Mouse (Mus musculus) kidney, embryonic 14.5 days (tissue): ENCODE measurements around the gene Cep63. TPM values are rescaled to one million over a fixed set of nuclear protein-coding genes. Genes with fewer than 3 reads are reported as not detected.
A peak's percentile ranks its signal among the peaks of the same experiment; 100 is the strongest.

Experiments used
- ATAC-seq: fragments of 200-750 bp; cut with Nextera tagmentation; 2 replicates; pipeline ENCODE4 v1.8.0; 2017; ENCODE audit warnings: moderate number of reproducible peaks, mild to moderate bottlenecking, moderate TSS enrichment, moderate library complexity; ENCODE audit not compliant: low FRiP score, low TSS enrichment
- H3K27ac ChIP-seq: fragments of 300-500 bp; sonication (generic); 2 replicates; pipeline ENCODE4 v1.5.1; 2014; ENCODE audit warnings: low read depth, mild to moderate bottlenecking, low read length, moderate library complexity, mixed read lengths
- H3K27me3 ChIP-seq: fragments of 300-500 bp; sonication (generic); 2 replicates; pipeline ENCODE4 v1.6.1; 2014; ENCODE audit warnings: mild to moderate bottlenecking, low read length; ENCODE audit not compliant: control insufficient read depth, insufficient read depth
- H3K36me3 ChIP-seq: fragments of 300-500 bp; sonication (generic); 2 replicates; pipeline ENCODE4 v1.6.1; 2014; ENCODE audit warnings: low read length, mixed read lengths; ENCODE audit not compliant: control insufficient read depth, insufficient read depth
- H3K4me1 ChIP-seq: fragments of 300-500 bp; sonication (generic); 2 replicates; pipeline ENCODE4 v1.6.1; 2014; ENCODE audit warnings: low read length, mixed read lengths; ENCODE audit not compliant: control insufficient read depth, insufficient read depth
- H3K4me2 ChIP-seq: fragments of 300-500 bp; sonication (generic); replicated peaks from 2 replicates; pipeline ENCODE4 v1.6.1; 2014; ENCODE audit warnings: low read depth, mild to moderate bottlenecking, low read length
- H3K4me3 ChIP-seq: fragments of 300-500 bp; sonication (generic); 2 replicates; pipeline ENCODE4 v1.5.1; 2014; ENCODE audit warnings: mild to moderate bottlenecking, low read length
- H3K9ac ChIP-seq: fragments of 300-500 bp; sonication (generic); 2 replicates; pipeline ENCODE4 v1.6.1; 2014; ENCODE audit warnings: low read depth, mild to moderate bottlenecking, low read length, moderate library complexity
- H3K9me3 ChIP-seq: fragments of 300-500 bp; sonication (generic); 2 replicates; pipeline ENCODE4 v1.6.1; 2016; ENCODE audit warnings: low read length; ENCODE audit not compliant: control insufficient read depth
- WGBS: fragments of 180-500 bp; shearing (Covaris S2); extraction: QIAGEN DNeasy Blood & Tissue Kit; methylation state at CpG from one replicate; pipeline ENCODE4 v1.1.7; 2014; 5-methylcytosine and 5-hydroxymethylcytosine counted together
- polyA plus RNA-seq: library from polyadenylated mRNA; unstranded; fragments of >200 nt; fragmentation: Nextera tagmentation; extraction: Ambion mirVana; gene quantifications from 2 replicates; pipeline ENCODE4 v1.2.1, GENCODE M21; 2014

Gene Cep63
- polyA plus RNA-seq, 1 experiment from 2014 or later, result 51.7 TPM

DNA sequence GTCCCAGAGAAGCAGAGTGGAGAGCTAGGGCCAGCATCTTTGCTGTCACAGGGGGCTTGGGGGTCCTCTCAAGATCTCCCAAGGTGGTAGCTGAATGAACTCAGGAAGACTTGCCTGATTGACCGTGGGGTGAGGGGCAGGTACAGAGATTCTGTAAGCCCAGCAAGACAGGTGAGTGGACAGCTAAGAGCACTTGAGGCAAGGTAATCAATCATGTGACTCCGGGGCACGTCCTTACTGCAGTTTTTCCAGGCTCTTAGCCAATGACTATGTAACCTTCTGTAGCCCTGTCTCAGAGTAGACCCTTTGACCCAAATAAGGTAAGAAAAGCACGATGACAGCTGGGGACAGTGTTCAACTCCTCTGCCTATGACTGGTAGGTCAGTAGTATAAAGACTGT, 10.8 kb upstream of the Cep63 start:
- H3K9me3 ChIP-seq, result no peaks in the 10 kb centered on the region; the same call in 1 of the 2 replicates
- H3K27ac ChIP-seq, result no peak overlapping the region
- H3K4me1 ChIP-seq, result no peaks in the 10 kb centered on the region
- WGBS, result 38% methylated on average over 4 of the region's 4 CpGs
- no peak overlapping the region for H3K4me3 ChIP-seq
- no peak overlapping the region for H3K9ac ChIP-seq
- no peaks in the 10 kb centered on the region for H3K27me3 ChIP-seq
- H3K36me3 ChIP-seq, result peaks cover 7% of the 10 kb centered on the region; the same call in 1 of the 2 replicates
- ATAC-seq, result no peak
- H3K4me2 ChIP-seq, result no peak overlapping the region

DNA sequence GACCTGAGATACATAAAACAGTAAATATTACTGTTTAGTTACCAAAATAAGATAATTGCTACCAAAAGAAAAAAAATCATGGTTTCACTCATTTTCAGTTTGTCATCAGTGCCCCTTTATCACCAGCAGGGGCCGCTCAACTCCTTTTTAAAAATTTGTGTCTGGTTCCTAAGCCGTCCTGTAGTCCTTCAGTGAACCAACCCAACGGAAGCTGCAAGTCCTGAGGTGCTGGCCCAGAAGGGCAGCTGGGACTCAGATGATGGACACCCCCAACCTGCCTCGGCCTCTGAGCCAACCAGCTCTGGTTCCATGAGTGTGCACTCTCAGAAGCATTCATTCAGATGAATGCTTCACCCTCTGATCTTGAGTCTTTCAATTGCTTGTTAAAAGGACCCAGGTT, 10.2 kb upstream of the Cep63 start:
- Histone ChIP-seq H3K9me3 (no peaks in the 10 kb centered on the region; the same call in 1 of the 2 replicates), H3K9ac (no peak overlapping the region), H3K4me2 (no peak overlapping the region), H3K27ac (no peak overlapping the region), H3K36me3 (peaks cover 7% of the 10 kb centered on the region; the same call in 1 of the 2 replicates), H3K4me3 (no peak overlapping the region), H3K27me3 (no peaks in the 10 kb centered on the region), H3K4me1 (no peaks in the 10 kb centered on the region)
- 5% methylated on average over 4 of the region's 4 CpGs for WGBS
- ATAC-seq, result no peak

DNA sequence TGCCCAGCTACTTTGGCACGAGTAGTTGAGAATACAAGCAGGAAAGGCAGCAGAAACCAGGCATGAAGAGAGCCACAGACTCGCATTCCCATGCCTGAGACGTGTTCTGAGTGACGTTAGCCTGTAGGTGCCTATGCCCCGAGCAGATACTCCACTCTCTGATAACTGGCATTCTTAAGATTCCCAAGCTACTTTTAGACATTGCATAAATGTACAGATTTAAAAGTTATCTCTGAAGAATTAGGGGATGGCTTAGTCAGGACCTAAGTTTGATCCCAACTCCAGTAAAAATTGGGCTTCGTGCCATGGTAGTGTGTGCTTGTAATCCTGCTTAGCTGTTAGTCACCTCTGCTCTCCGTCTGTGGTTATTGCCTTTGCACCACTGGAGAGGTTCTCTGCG, 8.1 kb upstream of the Cep63 start:
- Histone ChIP-seq H3K27ac (no peak overlapping the region), H3K36me3 (peaks cover 7% of the 10 kb centered on the region; the same call in 1 of the 2 replicates), H3K4me2 (no peak overlapping the region), H3K9ac (no peak overlapping the region), H3K9me3 (no peaks in the 10 kb centered on the region), H3K4me3 (no peak overlapping the region), H3K4me1 (no peaks in the 10 kb centered on the region), H3K27me3 (no peaks in the 10 kb centered on the region)
- WGBS, result 88% methylated on average over 8 of the region's 8 CpGs
- no peak for ATAC-seq

DNA sequence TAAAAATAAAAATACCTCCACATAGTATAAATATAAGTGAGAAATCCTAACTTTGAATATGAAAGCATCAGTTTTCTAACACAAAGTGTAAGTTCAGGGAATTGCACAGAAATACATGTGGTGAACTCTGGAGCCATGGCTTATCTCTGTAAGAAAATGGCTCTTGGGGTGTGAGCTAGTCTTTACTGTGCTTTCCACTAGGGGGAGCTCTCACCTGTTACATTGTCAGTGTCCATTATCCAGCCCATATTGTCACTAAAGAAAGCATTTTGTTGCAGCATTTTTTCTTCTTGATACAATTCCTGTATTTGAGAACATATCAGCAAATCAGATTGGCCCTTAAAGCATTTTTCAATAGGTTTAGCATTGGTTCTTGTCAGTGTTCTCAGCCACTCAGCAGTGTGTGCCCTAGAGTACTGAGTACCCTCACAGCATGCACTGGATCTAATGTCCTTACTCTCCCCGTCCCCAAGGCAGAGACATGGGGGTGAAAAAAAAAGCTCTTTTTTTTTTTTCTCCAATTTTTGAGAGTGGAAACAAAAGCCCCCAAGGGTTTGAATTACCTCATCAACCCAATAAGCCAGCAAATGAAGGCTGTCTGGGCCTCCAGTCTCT, 6.7 kb upstream of the Cep63 start:
- Histone ChIP-seq H3K27me3 (no peaks in the 10 kb centered on the region), H3K4me2 (no peak overlapping the region), H3K9me3 (no peaks in the 10 kb centered on the region), H3K4me3 (no peak overlapping the region), H3K4me1 (no peaks in the 10 kb centered on the region), H3K9ac (no peak overlapping the region), H3K36me3 (peaks cover 7% of the 10 kb centered on the region; the same call in 1 of the 2 replicates), H3K27ac (no peak overlapping the region)
- peak; percentile 47; the same call in 1 of the 2 replicates for ATAC-seq
- WGBS, result 81% methylated on average over 1 of the region's 1 CpGs

DNA sequence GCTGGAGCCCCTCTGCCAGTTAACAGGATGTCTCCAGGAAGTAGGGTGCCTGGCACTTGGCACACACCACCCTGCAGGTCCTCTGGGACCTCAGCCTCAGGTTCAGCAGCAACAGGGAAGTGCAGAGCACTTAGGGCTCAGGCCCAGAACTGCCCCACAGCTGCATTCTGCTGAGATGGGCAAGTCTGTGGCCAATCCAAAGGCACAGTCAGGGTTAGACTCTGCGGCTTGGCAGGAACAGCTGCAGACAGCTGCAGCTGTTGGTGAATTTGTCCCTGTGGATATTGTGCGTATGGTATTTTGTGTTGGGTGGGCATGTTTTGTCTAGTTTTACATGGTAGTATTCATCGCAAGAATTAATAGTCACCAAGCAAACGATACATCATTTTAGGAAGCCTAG, 5.8 kb upstream of the Cep63 start:
- peaks cover 6% of the 10 kb centered on the region for H3K4me1 ChIP-seq
- no peak overlapping the region for H3K4me2 ChIP-seq
- peaks cover 7% of the 10 kb centered on the region; the same call in 1 of the 2 replicates for H3K36me3 ChIP-seq
- no peaks in the 10 kb centered on the region for H3K27me3 ChIP-seq
- 87% methylated on average over 4 of the region's 4 CpGs for WGBS
- no peaks in the 10 kb centered on the region for H3K9me3 ChIP-seq
- no peak overlapping the region for H3K4me3 ChIP-seq
- H3K27ac ChIP-seq, result no peak overlapping the region
- ATAC-seq, result no peak
- H3K9ac ChIP-seq, result no peak overlapping the region

DNA sequence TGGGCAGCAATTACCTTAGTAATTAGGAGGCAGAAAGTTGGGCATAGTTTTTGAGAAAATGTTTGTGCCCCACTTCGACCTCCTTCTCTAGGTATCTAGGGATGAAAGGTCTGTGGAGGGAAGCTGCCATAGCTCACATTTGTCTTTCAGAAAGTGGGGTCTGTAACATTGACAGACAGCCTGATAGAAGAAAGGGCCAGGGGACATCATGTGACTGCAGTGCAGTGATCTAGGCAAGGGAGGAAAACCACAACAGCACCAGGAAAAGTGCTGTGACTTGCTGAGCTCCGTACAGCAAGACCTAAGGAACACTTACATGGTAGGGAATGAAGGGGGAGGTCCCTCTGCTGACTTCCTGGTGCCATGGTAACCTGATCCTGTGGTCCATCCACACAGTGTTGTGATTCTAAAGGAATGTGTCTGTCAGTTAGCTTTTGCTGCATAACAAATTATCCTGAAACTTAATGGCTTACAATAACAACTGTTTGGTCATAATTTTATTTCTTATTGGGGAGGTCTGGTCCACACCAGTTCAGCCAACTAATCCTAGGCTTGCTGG, 5.3 kb upstream of the Cep63 start:
- Histone ChIP-seq H3K4me3 (no peak overlapping the region), H3K9me3 (no peaks in the 10 kb centered on the region), H3K9ac (no peak overlapping the region), H3K27ac (no peak overlapping the region), H3K36me3 (peaks cover 7% of the 10 kb centered on the region; the same call in 1 of the 2 replicates), H3K4me2 (no peak overlapping the region), H3K4me1 (peaks cover 9% of the 10 kb centered on the region), H3K27me3 (no peaks in the 10 kb centered on the region)
- ATAC-seq, result no peak
- WGBS, result 50% methylated on average over 2 of the region's 2 CpGs

DNA sequence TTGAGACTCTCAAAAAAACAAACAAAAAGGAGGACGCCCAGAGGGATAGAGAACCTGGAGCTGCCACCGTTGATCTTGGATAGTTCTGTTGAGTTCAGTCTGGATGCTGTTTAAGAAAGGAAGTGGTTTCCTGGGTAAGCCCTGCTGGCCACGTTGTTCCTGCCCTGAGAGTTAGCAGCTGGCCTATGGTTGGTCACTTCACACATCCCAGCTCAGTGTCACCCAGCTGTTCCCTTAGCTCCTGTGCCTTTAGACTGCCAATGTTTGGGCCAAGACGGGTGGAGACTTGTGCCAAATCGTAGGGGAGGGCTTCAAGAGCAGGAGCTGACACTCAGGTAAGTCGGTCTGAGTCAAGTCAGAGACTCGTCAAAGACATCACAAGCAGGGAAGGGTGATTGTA, 2.7 kb upstream of the Cep63 start:
- no peak for ATAC-seq
- WGBS, result 63% methylated on average over 7 of the region's 7 CpGs
- no peaks in the 10 kb centered on the region for H3K9me3 ChIP-seq
- no peak overlapping the region for H3K27ac ChIP-seq
- no peak overlapping the region for H3K4me2 ChIP-seq
- no peak overlapping the region for H3K9ac ChIP-seq
- peaks cover under 1% of the 10 kb centered on the region; the same call in 1 of the 2 replicates for H3K36me3 ChIP-seq
- peaks cover 12% of the 10 kb centered on the region for H3K4me1 ChIP-seq
- H3K27me3 ChIP-seq, result no peaks in the 10 kb centered on the region
- no peak overlapping the region for H3K4me3 ChIP-seq

DNA sequence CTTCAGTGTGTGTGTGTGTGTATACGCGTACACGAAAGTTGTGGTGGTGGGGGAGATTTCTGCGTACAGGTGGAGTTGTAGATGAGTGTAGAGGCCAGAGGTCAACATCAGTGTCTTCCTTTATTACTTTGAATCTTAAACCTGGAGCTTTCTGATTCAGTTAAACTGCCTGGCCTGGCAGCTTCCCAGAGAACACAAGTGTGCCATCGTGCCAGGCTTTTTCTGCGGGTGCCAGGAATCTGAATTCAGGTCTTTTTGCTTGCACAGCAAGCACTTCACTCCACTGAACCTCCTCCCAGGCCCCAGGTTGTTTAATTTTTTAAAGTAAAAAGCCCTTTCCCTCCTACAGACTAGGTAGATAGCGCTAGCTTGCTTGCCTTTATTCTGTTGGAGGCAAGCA, 1.1 kb upstream of the Cep63 start:
- no peak for ATAC-seq
- Histone ChIP-seq H3K9me3 (no peaks in the 10 kb centered on the region), H3K27me3 (no peaks in the 10 kb centered on the region), H3K27ac (peak overlapping the region; percentile 97; the same call in 1 of the 2 replicates), H3K4me1 (peaks cover 12% of the 10 kb centered on the region), H3K9ac (peak overlapping the region; percentile 99; the same call in 1 of the 2 replicates), H3K4me2 (peak overlapping the region; percentile 55), H3K36me3 (no peaks in the 10 kb centered on the region), H3K4me3 (peak overlapping the region; percentile 79)
- WGBS, result 76% methylated on average over 7 of the region's 7 CpGs

DNA sequence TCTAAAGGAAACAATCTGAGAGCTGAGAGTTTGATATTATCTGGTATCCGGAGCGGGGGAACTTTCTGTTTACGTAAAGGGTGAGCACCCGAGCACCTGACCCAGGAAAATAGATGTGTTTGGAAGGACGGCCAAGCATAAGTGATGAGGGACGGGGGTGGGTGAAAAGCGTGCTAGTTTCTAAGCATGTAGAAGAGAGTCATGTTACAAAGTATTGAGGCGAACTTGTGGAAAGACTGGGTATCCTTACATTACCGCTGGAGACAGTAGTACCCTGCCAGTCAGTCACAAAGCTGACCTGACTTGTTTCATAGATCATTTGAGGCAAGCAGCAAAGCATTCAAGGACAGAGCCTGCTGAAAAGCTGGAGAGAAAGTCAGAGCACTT, 498 bp upstream of the Cep63 start:
- no peaks in the 10 kb centered on the region for H3K36me3 ChIP-seq
- H3K4me3 ChIP-seq, result peak overlapping the region; percentile 79
- no peaks in the 10 kb centered on the region for H3K9me3 ChIP-seq
- peaks cover 12% of the 10 kb centered on the region for H3K4me1 ChIP-seq
- 0 out of 2 replicates have a peak, but pooled peaks have one; percentile 0 for ATAC-seq
- WGBS, result 0% methylated on average over 9 of the region's 9 CpGs
- no peaks in the 10 kb centered on the region for H3K27me3 ChIP-seq
- peak overlapping the region; percentile 99 for H3K9ac ChIP-seq
- H3K27ac ChIP-seq, result peak overlapping the region; percentile 97
- H3K4me2 ChIP-seq, result peak overlapping the region; percentile 55
